Mouse (Mus musculus): Measurements from ENCODE around the gene Sh2b1. TPM values are rescaled to one million over a fixed set of nuclear protein-coding genes. Genes with fewer than 3 reads are reported as not detected.

Gene Sh2b1
- polyA plus RNA-seq, 1 experiment from 2014 or later: 20.0 TPM

- TF ChIP-seq EP300 (optimal IDR thresholded peaks at IDR 0.05): no peak
- no peak for TF ChIP-seq CTCF (IDR thresholded peaks at IDR 0.05; ENCODE audit: low read depth)
- no peak for DNase-seq (ENCODE audit: low spot score)
- Histone ChIP-seq H3K4me2 (replicated peaks; ENCODE audit: low read depth) (no peak overlapping the region), H3K27me3 (ENCODE audit: control insufficient read depth, insufficient read depth, low read length) (no peaks in the 10 kb centered on the region), H3K36me3 (ENCODE audit: control insufficient read depth, insufficient read depth, low read length) (peaks cover 29% of the 10 kb centered on the region), H3K9me3 (ENCODE audit: control insufficient read depth, low read length) (no peaks in the 10 kb centered on the region), H3K4me1 (replicated peaks; ENCODE audit: control insufficient read depth, insufficient read depth) (no peaks in the 10 kb centered on the region), H3K9ac (ENCODE audit: low read length) (no peak overlapping the region), H3K4me3 (ENCODE audit: low read depth, low read length) (no peak overlapping the region), H3K27ac (replicated peaks) (no peak overlapping the region)
- no peak for ATAC-seq (ENCODE audit: low FRiP score, low TSS enrichment)
- WGBS: 92% methylated on average over 9 of the region's 9 CpGs
These were observed 30.7 kb downstream of the Sh2b1 start for GRCm38 (mm10) chr7:126444536-126444935.

DNA sequence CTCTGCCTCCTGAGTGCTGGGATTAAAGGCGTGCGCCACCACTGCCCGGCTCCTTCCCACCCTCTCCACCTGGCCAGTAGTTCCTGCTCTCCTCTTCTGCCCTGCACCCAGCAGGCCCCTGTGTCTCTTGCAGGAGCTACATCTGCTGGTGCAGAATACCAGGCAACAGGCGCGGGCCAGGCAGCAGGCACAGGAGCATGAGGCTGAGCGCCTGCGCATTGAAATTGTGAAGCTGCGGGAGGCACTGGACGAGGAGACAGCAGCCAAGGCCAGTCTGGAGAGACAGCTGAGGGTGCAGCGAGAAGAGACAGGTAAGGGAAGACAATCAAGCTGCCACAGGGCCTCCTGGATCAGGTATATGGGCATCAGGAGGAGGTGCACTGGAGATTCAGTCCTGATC, 31.2 kb downstream of the Sh2b1 start:
- ATAC-seq (ENCODE audit: low FRiP score, low TSS enrichment): no peak
- Histone ChIP-seq H3K36me3 (ENCODE audit: control insufficient read depth, insufficient read depth, low read length) (peaks cover 29% of the 10 kb centered on the region), H3K4me2 (replicated peaks; ENCODE audit: low read depth) (no peak overlapping the region), H3K4me1 (replicated peaks; ENCODE audit: control insufficient read depth, insufficient read depth) (no peaks in the 10 kb centered on the region), H3K9me3 (ENCODE audit: control insufficient read depth, low read length) (no peaks in the 10 kb centered on the region), H3K27ac (replicated peaks) (no peak overlapping the region), H3K9ac (ENCODE audit: low read length) (no peak overlapping the region), H3K4me3 (ENCODE audit: low read depth, low read length) (no peak overlapping the region), H3K27me3 (ENCODE audit: control insufficient read depth, insufficient read depth, low read length) (no peaks in the 10 kb centered on the region)
- no peak for TF ChIP-seq EP300 (optimal IDR thresholded peaks at IDR 0.05)
- no peak for DNase-seq (ENCODE audit: low spot score)
- 89% methylated on average over 10 of the region's 10 CpGs for WGBS

- H3K27ac ChIP-seq (replicated peaks): no peak overlapping the region
- no peaks in the 10 kb centered on the region for H3K4me1 ChIP-seq (replicated peaks; ENCODE audit: control insufficient read depth, insufficient read depth)
- no peak overlapping the region for H3K4me2 ChIP-seq (replicated peaks; ENCODE audit: low read depth)
- no peaks in the 10 kb centered on the region for H3K9me3 ChIP-seq (ENCODE audit: control insufficient read depth, low read length)
- no peak overlapping the region for H3K9ac ChIP-seq (ENCODE audit: low read length)
- H3K27me3 ChIP-seq (ENCODE audit: control insufficient read depth, insufficient read depth, low read length): no peaks in the 10 kb centered on the region
- ATAC-seq (ENCODE audit: low FRiP score, low TSS enrichment) (no peak), DNase-seq (ENCODE audit: low spot score) (no peak)
- no peak for TF ChIP-seq CTCF (IDR thresholded peaks at IDR 0.05; ENCODE audit: low read depth)
- TF ChIP-seq EP300 (optimal IDR thresholded peaks at IDR 0.05): no peak
- 76% methylated on average over 9 of the region's 9 CpGs for WGBS
- no peak overlapping the region for H3K4me3 ChIP-seq (ENCODE audit: low read depth, low read length)
- H3K36me3 ChIP-seq (ENCODE audit: control insufficient read depth, insufficient read depth, low read length): peaks cover 17% of the 10 kb centered on the region
These were observed 35.1 kb downstream of the Sh2b1 start for GRCm38 (mm10) chr7:126440134-126440533.

GRCm38 (mm10) chr7:126436851-126437250, 38.4 kb downstream of the Sh2b1 start:
- ATAC-seq (ENCODE audit: low FRiP score, low TSS enrichment): peak; percentile 71
- peak; percentile 72 for DNase-seq (ENCODE audit: low spot score)
- Histone ChIP-seq H3K4me3 (ENCODE audit: low read depth, low read length) (no peak overlapping the region), H3K4me2 (replicated peaks; ENCODE audit: low read depth) (no peak overlapping the region), H3K9me3 (ENCODE audit: control insufficient read depth, low read length) (no peaks in the 10 kb centered on the region), H3K27me3 (ENCODE audit: control insufficient read depth, insufficient read depth, low read length) (no peaks in the 10 kb centered on the region), H3K4me1 (replicated peaks; ENCODE audit: control insufficient read depth, insufficient read depth) (no peaks in the 10 kb centered on the region), H3K36me3 (ENCODE audit: control insufficient read depth, insufficient read depth, low read length) (peaks cover 10% of the 10 kb centered on the region; the same call in 1 of the 2 replicates), H3K27ac (replicated peaks) (no peak overlapping the region), H3K9ac (ENCODE audit: low read length) (no peak overlapping the region)
- TF ChIP-seq CTCF (IDR thresholded peaks at IDR 0.05; ENCODE audit: low read depth): peak; percentile 93
- TF ChIP-seq EP300 (optimal IDR thresholded peaks at IDR 0.05): no peak
- 18% methylated on average over 8 of the region's 8 CpGs for WGBS

DNA sequence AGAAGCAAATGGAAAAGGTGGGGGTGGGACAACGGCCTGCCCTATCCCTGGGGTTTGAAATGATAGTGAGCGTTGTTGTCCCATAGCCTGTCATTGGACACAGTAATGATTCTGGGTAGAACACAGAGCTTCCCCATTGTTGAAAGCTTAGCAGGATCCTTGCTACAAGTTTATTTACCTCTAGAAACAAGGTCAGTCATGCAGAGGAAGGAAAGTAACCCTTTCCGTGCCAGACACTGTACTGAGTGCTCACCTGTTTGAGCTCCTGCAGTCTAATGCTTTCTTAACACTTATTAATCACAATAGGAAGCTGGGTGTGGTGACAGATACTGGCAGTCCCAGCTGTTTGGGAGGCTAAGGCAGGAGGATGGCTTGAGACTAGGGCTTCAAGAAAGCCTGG, 39.4 kb downstream of the Sh2b1 start:
- H3K36me3 ChIP-seq (ENCODE audit: control insufficient read depth, insufficient read depth, low read length): peaks cover 3% of the 10 kb centered on the region; the same call in 1 of the 2 replicates

DNA sequence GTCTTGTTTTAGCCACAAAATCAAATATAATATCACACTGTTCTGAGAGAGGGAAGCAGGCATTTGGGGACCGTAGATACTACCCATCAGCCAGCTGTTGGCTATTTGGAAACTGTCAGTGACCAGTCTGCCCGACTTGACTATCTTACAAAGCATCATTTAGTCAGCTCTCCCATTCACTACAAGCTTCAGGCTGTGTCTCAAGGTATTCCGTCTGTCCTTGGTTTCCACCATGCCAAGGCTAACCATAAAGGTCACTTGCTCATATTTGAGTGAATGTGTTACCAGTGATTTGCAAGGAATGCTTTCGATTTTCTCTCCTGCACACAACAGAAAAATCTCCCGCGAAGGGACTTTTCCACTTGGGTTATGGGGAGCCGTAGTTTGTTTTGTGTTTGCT, 40.5 kb downstream of the Sh2b1 start:
- no peak overlapping the region for H3K4me2 ChIP-seq (replicated peaks; ENCODE audit: low read depth)
- no peaks in the 10 kb centered on the region for H3K9me3 ChIP-seq (ENCODE audit: control insufficient read depth, low read length)
- H3K4me1 ChIP-seq (replicated peaks; ENCODE audit: control insufficient read depth, insufficient read depth): peaks cover under 1% of the 10 kb centered on the region; the same call in 1 of the 2 replicates
- no peak overlapping the region for H3K4me3 ChIP-seq (ENCODE audit: low read depth, low read length)
- peaks cover 3% of the 10 kb centered on the region; the same call in 1 of the 2 replicates for H3K36me3 ChIP-seq (ENCODE audit: control insufficient read depth, insufficient read depth, low read length)
- H3K27me3 ChIP-seq (ENCODE audit: control insufficient read depth, insufficient read depth, low read length): no peaks in the 10 kb centered on the region
- no peak for ATAC-seq (ENCODE audit: low FRiP score, low TSS enrichment)
- TF ChIP-seq EP300 (optimal IDR thresholded peaks at IDR 0.05) (no peak), CTCF (IDR thresholded peaks at IDR 0.05; ENCODE audit: low read depth) (no peak)
- no peak overlapping the region for H3K27ac ChIP-seq (replicated peaks)
- 90% methylated on average over 7 of the region's 7 CpGs for WGBS
- H3K9ac ChIP-seq (ENCODE audit: low read length): no peak overlapping the region
- DNase-seq (ENCODE audit: low spot score): no peak

More for the DNA sequence above, 39.4 kb downstream of the Sh2b1 start:
- Histone ChIP-seq H3K9me3 (ENCODE audit: control insufficient read depth, low read length) (no peaks in the 10 kb centered on the region), H3K4me3 (ENCODE audit: low read depth, low read length) (no peak overlapping the region), H3K27me3 (ENCODE audit: control insufficient read depth, insufficient read depth, low read length) (no peaks in the 10 kb centered on the region), H3K4me1 (replicated peaks; ENCODE audit: control insufficient read depth, insufficient read depth) (no peaks in the 10 kb centered on the region), H3K4me2 (replicated peaks; ENCODE audit: low read depth) (no peak overlapping the region), H3K27ac (replicated peaks) (no peak overlapping the region), H3K9ac (ENCODE audit: low read length) (no peak overlapping the region; the same call in 1 of the 2 replicates)
- WGBS: 73% methylated on average over 3 of the region's 3 CpGs
- no peak for ATAC-seq (ENCODE audit: low FRiP score, low TSS enrichment)
- TF ChIP-seq EP300 (optimal IDR thresholded peaks at IDR 0.05) (no peak), CTCF (IDR thresholded peaks at IDR 0.05; ENCODE audit: low read depth) (no peak)
- DNase-seq (ENCODE audit: low spot score): no peak
